Mouse (Mus musculus) heart, adult 2 months (tissue): Measurements from ENCODE around the gene Zc3h15.

ENCODE experiments used
- CTCF ChIP-seq: fragments of 200-600 bp; IDR thresholded peaks from 2 replicates; pipeline ENCODE4 v1.8.1; 2022; ENCODE audit warnings: antibody characterized with exemption, mild to moderate bottlenecking, moderate library complexity
- POLR2A ChIP-seq: fragments of 200-500 bp; IDR thresholded peaks from 2 replicates; pipeline ENCODE4 v1.6.1; 2011; ENCODE audit warnings: mild to moderate bottlenecking, low read depth, low read length, control low read depth; ENCODE audit not compliant: insufficient read depth

DNA sequence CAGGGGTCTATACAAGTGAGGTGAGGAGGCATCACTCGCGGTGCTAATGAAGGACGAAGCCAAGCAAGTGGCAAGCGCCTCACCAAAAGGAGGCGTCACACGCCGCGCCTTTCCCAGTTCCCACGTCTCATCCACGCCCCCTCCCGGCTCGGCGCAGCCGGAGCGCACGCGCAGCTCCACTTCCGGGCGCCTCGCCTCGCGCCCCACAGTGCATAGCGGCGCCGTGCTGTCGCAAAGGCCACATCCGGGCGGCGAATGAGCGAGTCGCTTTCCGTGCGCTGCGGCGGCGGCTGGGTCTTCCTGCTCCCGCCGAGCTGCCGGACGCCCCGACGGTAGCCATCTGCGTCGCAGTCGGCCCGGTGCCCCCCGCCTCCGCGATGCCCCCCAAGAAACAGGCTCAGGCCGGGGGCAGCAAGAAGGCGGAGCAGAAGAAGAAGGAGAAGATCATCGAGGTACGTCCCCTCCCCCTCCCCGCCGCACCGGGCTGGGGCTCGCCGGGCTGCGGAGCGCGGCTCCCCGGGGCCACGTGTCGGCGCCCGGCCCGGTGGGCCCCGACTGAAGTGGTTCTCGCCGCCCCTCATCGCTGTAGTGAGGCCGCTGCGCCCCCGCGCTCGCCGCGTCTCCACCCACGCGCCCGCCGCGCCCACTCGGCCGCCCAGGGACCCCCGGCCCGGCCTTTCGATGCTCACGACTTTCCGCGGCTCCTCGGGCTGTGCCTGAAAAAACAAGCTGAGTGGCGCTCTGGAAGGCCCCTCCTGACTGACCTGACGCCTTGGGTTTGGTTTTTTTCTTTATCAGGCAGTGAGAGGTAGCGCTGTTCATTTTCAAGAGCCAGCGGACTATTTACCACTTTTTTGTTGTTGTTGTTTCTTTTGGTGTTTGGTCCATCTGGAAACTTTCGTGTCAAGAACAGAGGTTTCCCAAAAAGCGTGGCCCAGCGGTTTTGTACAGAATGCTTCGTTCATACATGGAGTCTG, at the start of gene Zc3h15:
- TF ChIP-seq POLR2A (peak; percentile 74), CTCF (peak; percentile 77)
